Comparison of ENCODE assay signal across 9 mouse cellular contexts in genomic region chr17:72603118-72603885, GRCm38 (mm10). TPM values are rescaled to one million over a fixed set of nuclear protein-coding genes. Genes with fewer than 3 reads are reported as not detected.
A peak's percentile ranks its signal among the peaks of the same experiment; 100 is the strongest.
DNase-seq lines count a peak whose midpoint lies in the region; ATAC-seq and TF ChIP-seq lines count a peak whose summit lies in the region.
"Had no signal": no experiment of that assay in that cellular context is flagged by ENCODE, and none has a peak within 500 bp of the region (broad histone marks: within the 10 kb centered on the region; RNA-seq: fewer than 3 reads in every experiment).

No protein-coding gene starts in this region.

- no peak overlapping the region for H3K9ac ChIP-seq in lung, embryonic 15.5 days

- peak overlapping the region; percentile 55 for H3K4me3 ChIP-seq in layer of hippocampus, adult 2 months
- H3K4me3 ChIP-seq in lung, embryonic 15.5 days = no peak overlapping the region

- ATAC-seq in frontal cortex, adult (ENCODE audit: low TSS enrichment) = peak; percentile 35
- peak; percentile 68 to 81 for ATAC-seq in hematopoietic stem cell, adult 5-6 weeks (replicated peaks in 1 of 2; ENCODE audit: insufficient read depth in 1 of 2, low FRiP score in 2 of 2, low TSS enrichment in 1 of 2, low read depth in 1 of 2, poor library complexity in 2 of 2, severe bottlenecking in 2 of 2)
- peak; percentile 64; the same call in 1 of the 2 replicates for ATAC-seq in lung, embryonic 15.5 days (ENCODE audit: borderline replicate concordance, extremely low read depth, low FRiP score, low TSS enrichment)

- no peaks in the 10 kb centered on the region for H3K9me3 ChIP-seq in lung, embryonic 15.5 days

- peak overlapping the region; percentile 36 for H3K4me2 ChIP-seq in lung, embryonic 15.5 days

- H3K36me3 ChIP-seq in lung, embryonic 15.5 days = no peaks in the 10 kb centered on the region

- TF ChIP-seq CTCF in layer of hippocampus, adult 2 months (conservative IDR thresholded peaks at IDR 0.05) = no peak

- H3K4me1 ChIP-seq in lung, embryonic 15.5 days = peaks cover 12% of the 10 kb centered on the region

- WGBS in lung, embryonic 15.5 days = under 1% methylated on average over 40 of the region's 40 CpGs

- peaks cover 38% of the 10 kb centered on the region for H3K27me3 ChIP-seq in lung, embryonic 15.5 days

- H3K27ac ChIP-seq in layer of hippocampus, adult 2 months = no peak overlapping the region
- H3K27ac ChIP-seq in lung, embryonic 15.5 days = no peak overlapping the region

- DNase-seq in MN1 (ENCODE audit: low spot score) = peak; percentile 57
- DNase-seq in cerebellum, adult 9-11 months = peak; percentile 4
- peak; percentile 19 to 47 for DNase-seq in layer of hippocampus, adult 2 months (ENCODE audit: low spot score in 2 of 2)
- peak; percentile 66 for DNase-seq in ovary, postnatal 10 days (ENCODE audit: low spot score)
- peak; percentile 73 for DNase-seq in thymus, postnatal 4 days

RNA-seq across cellular contexts. Expression of gene Alk, which starts 1.1 kb away (rescaled TPM):
- not detected in 2 replicates for total RNA-seq in hematopoietic stem cell, adult 5-6 weeks (2017)
- total RNA-seq in layer of hippocampus, adult 2 months (2021) = 1 to 10 TPM; 5.4 to 6.7 TPM
- polyA plus RNA-seq in lung, embryonic 15.5 days (2015; fragmentation: Nextera tagmentation; extraction: Ambion mirVana) = 0.09 and 0.22 TPM in 2 replicates
- total RNA-seq: neutrophil, adult 5-6 weeks had no signal

Comparison
In these comparisons a context has a peak if more than half of its experiments do, and no peak if none do; other contexts are left out.
1. DNase-seq: peak in every context shown above with its lines; median percentile 73 in thymus, postnatal 4 days; 66 in ovary, postnatal 10 days; 57 in MN1; 33 in layer of hippocampus, adult 2 months; 4 in cerebellum, adult 9-11 months.